Mouse (Mus musculus): ENCODE measurements at regions not wholly inside any gene's neighbourhood (a gene's known extent, or its start where the extent isn't known, plus 50 kb on each side); places are given as distances from the start of the nearest gene placed in this dataset.

GRCm38 (mm10) chr19:14789992-14790391, 192.1 kb upstream of the Tle4 start:
- no peak for DNase-seq (ENCODE audit: low spot score)

GRCm38 (mm10) chr19:14788630-14789029, 190.8 kb upstream of the Tle4 start:
- DNase-seq (ENCODE audit: low spot score) = no peak

- no peak for DNase-seq (ENCODE audit: low spot score)
These were observed 189.0 kb upstream of the Tle4 start for GRCm38 (mm10) chr19:14786868-14787267.

GRCm38 (mm10) chr19:14785661-14786060, 187.8 kb upstream of the Tle4 start:
- no peak for DNase-seq (ENCODE audit: low spot score)

- no peak for DNase-seq (ENCODE audit: low spot score)
These were observed 179.9 kb upstream of the Tle4 start for GRCm38 (mm10) chr19:14777709-14778108.

- DNase-seq (ENCODE audit: low spot score) = no peak
These were observed 179.3 kb upstream of the Tle4 start for GRCm38 (mm10) chr19:14777198-14777597.

GRCm38 (mm10) chr19:14776791-14777190, 178.9 kb upstream of the Tle4 start:
- DNase-seq (ENCODE audit: low spot score) = no peak

GRCm38 (mm10) chr19:14772794-14773193, 174.9 kb upstream of the Tle4 start:
- no peak for DNase-seq (ENCODE audit: low spot score)

- DNase-seq (ENCODE audit: low spot score) = no peak
These were observed 154.8 kb upstream of the Tle4 start for GRCm38 (mm10) chr19:14752646-14753045.

GRCm38 (mm10) chr19:14742361-14742760, 144.5 kb upstream of the Tle4 start:
- DNase-seq (ENCODE audit: low spot score) = no peak

- no peak for DNase-seq (ENCODE audit: low spot score)
These were observed 143.1 kb upstream of the Tle4 start for GRCm38 (mm10) chr19:14740936-14741335.

GRCm38 (mm10) chr19:14740139-14740538, 142.3 kb upstream of the Tle4 start:
- DNase-seq (ENCODE audit: low spot score) = no peak

GRCm38 (mm10) chr19:14736514-14736913, 138.7 kb upstream of the Tle4 start:
- DNase-seq (ENCODE audit: low spot score) = no peak

GRCm38 (mm10) chr19:14725329-14725728, 127.5 kb upstream of the Tle4 start:
- DNase-seq (ENCODE audit: low spot score) = no peak

GRCm38 (mm10) chr19:14724637-14725036, 126.8 kb upstream of the Tle4 start:
- DNase-seq (ENCODE audit: low spot score) = no peak

- no peak for DNase-seq (ENCODE audit: low spot score)
These were observed 107.9 kb upstream of the Tle4 start for GRCm38 (mm10) chr19:14705791-14706190.

GRCm38 (mm10) chr19:14701116-14701515, 103.3 kb upstream of the Tle4 start:
- no peak for DNase-seq (ENCODE audit: low spot score)

- DNase-seq (ENCODE audit: low spot score) = no peak
These were observed 97.5 kb upstream of the Tle4 start for GRCm38 (mm10) chr19:14695369-14695768.

GRCm38 (mm10) chr19:14692183-14692582, 94.3 kb upstream of the Tle4 start:
- DNase-seq (ENCODE audit: low spot score) = no peak

- DNase-seq (ENCODE audit: low spot score) = no peak
These were observed 87.8 kb upstream of the Tle4 start for GRCm38 (mm10) chr19:14685628-14686027.

- no peak for DNase-seq (ENCODE audit: low spot score)
These were observed 86.8 kb upstream of the Tle4 start for GRCm38 (mm10) chr19:14684669-14685068.

- DNase-seq (ENCODE audit: low spot score) = no peak
These were observed 83.5 kb upstream of the Tle4 start for GRCm38 (mm10) chr19:14681306-14681705.

GRCm38 (mm10) chr19:14679776-14680175, 81.9 kb upstream of the Tle4 start:
- DNase-seq (ENCODE audit: low spot score) = no peak

- DNase-seq (ENCODE audit: low spot score) = no peak
These were observed 80.7 kb upstream of the Tle4 start for GRCm38 (mm10) chr19:14678584-14678983.

- no peak for DNase-seq (ENCODE audit: low spot score)
These were observed 79.1 kb upstream of the Tle4 start for GRCm38 (mm10) chr19:14676929-14677328.
